Mouse (Mus musculus) lung, adult 10 weeks (tissue): Measurements from ENCODE around the gene Fam189a1. TPM values are rescaled to one million over a fixed set of nuclear protein-coding genes. Genes with fewer than 3 reads are reported as not detected.

Experiments used
- polyA plus RNA-seq: library from polyadenylated mRNA; stranded (reverse); fragments of 350-450 nt; fragmentation: Illumina TruSeq; extraction: RNeasy Lipid Tissue Mini Kit (QIAGEN cat#74804); gene quantifications from one replicate; pipeline ENCODE4 v1.2.3, GENCODE M21; 2014; ENCODE audit warnings: low read depth, low replicate concordance; ENCODE audit not compliant: insufficient read depth

Fam189a1 gene
- polyA plus RNA-seq, result 0.14 TPM

DNA sequence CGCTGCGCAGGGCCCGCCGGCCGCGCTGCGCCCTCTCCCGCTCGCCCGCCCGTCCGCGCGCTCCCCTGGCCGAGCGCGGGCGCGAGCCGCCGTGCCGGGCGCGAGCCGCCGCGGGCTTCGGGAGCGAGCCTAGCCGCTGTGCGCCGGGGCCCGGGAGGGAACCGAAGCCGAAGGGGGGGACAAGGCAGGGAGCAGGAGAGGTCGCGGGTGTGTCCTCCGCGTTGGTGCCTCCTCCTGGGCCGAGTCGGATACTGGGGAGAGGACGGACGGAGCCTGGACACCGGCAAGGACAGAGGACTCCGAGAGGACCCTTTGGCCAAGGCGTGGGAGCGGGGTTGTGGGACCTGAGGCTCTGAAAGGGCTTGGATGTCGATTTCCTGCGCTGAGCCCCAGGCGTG is at the start of gene Fam189a1:
Gene Fam189a1 (minus strand): TSS at position 57 of the 398 bp plus-strand sequence.

GRCm38 (mm10) chr7:64872743-64873241 is 283.6 kb downstream of the Fam189a1 start, which contains the start of gene Nsmce3:
TSS of gene Nsmce3 (minus strand) at chr7:64872997.

